Mouse (Mus musculus): ENCODE data around the gene Gm10563. TPM values are rescaled to one million over a fixed set of nuclear protein-coding genes. Genes with fewer than 3 reads are reported as not detected.

Gm10563 gene
- total and polyA plus RNA-seq, 3 experiments, result not detected

GRCm38 (mm10) chr4:155653086-155653450, 7.9 kb upstream of the Gm10563 start, which contains the start of gene Mmp23:
TSS of gene Mmp23 (minus strand) at chr4:155653384.
- peak; percentile 40 for DNase-seq

- no peak for DNase-seq
Observed at GRCm38 (mm10) chr4:155652283-155653085, 7.3 kb upstream of the Gm10563 start.

GRCm38 (mm10) chr4:155651553-155652269, 6.5 kb upstream of the Gm10563 start:
- no peak for DNase-seq

- DNase-seq, result no peak
Observed at GRCm38 (mm10) chr4:155649355-155649754, 4.1 kb upstream of the Gm10563 start.

GRCm38 (mm10) chr4:155645721-155646120, 513 bp upstream of the Gm10563 start:
- no peak for DNase-seq

- DNase-seq, result no peak
Observed at GRCm38 (mm10) chr4:155643531-155643930, 1.7 kb downstream of the Gm10563 start.

- DNase-seq, result no peak
Observed at GRCm38 (mm10) chr4:155635766-155636499, 9.3 kb downstream of the Gm10563 start.

GRCm38 (mm10) chr4:155630267-155630666, 14.9 kb downstream of the Gm10563 start:
- DNase-seq, result no peak

- peak; percentile 96 for DNase-seq
Observed at GRCm38 (mm10) chr4:155624338-155625291, 20.6 kb downstream of the Gm10563 start, which contains the start of gene Cdk11b. TSS of gene Cdk11b (plus strand) at chr4:155624854.

GRCm38 (mm10) chr4:155618321-155618720, 26.9 kb downstream of the Gm10563 start:
- DNase-seq, result no peak

GRCm38 (mm10) chr4:155613264-155613663, 31.9 kb downstream of the Gm10563 start:
- no peak for DNase-seq

- DNase-seq, result no peak
Observed at GRCm38 (mm10) chr4:155611860-155612259, 33.3 kb downstream of the Gm10563 start.

- no peak for DNase-seq
Observed at GRCm38 (mm10) chr4:155606825-155607224, 38.4 kb downstream of the Gm10563 start.

GRCm38 (mm10) chr4:155605132-155605531, 40.1 kb downstream of the Gm10563 start:
- no peak for DNase-seq

GRCm38 (mm10) chr4:155603801-155604200, 41.4 kb downstream of the Gm10563 start:
- DNase-seq, result no peak

GRCm38 (mm10) chr4:155602753-155603152, 42.5 kb downstream of the Gm10563 start:
- DNase-seq, result no peak

GRCm38 (mm10) chr4:155601997-155602456, 43.2 kb downstream of the Gm10563 start:
- DNase-seq, result no peak

GRCm38 (mm10) chr4:155601091-155601996, 43.9 kb downstream of the Gm10563 start, which contains the start of gene Slc35e2:
TSS of gene Slc35e2 (plus strand) at chr4:155601416.
- peak; percentile 95 for DNase-seq

- peak; percentile 76 for DNase-seq
Observed at GRCm38 (mm10) chr4:155599901-155600825, 45.0 kb downstream of the Gm10563 start.
